Comparison of ENCODE assay signal across 8 mouse cellular contexts in the genomic region with DNA sequence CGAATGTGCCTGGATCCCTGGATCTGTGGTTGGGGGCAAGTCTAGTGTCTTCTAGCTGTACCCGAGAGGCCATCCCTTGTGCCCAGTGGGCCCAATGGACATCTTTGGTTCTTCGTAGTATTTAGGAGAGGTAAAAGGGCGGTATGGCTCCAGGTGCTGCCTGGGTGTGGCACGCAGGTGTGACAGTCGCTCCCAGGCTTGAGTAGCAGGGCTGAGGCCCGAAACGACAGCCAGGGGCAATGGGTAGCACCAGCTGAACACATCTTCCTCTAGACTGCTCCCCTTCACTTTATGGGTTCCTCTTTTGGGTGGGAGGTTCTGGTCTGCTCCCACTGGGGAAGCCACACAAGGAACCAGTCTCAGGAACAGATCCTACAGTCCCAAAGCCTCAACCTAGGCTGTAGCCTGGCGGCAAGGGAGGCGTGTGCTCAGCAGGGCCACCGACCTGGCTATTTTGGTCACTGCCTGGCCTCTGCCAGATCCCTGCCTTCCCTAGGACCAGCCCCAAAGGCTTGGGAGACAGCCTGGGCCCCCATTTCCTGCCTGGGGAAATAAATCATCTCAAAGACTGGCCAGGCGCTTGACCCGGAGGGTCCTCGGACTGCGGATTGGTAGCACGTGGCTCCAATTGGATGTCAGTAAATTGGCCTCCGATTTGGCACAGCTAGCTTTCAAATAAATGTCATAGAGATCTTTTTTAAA. TPM values are rescaled to one million over a fixed set of nuclear protein-coding genes. Genes with fewer than 3 reads are reported as not detected.
DNase-seq lines count a peak whose midpoint lies in the region; ATAC-seq lines count a peak whose summit lies in the region.

No protein-coding gene starts in this region.

- no peaks in the 10 kb centered on the region for H3K36me3 ChIP-seq in forebrain, embryonic 11.5 days (ENCODE audit: control insufficient read depth, insufficient read depth, low read length)
- no peaks in the 10 kb centered on the region for H3K36me3 ChIP-seq in stomach, embryonic 16.5 days (ENCODE audit: control insufficient read depth, insufficient read depth, low read length)

- WGBS in forebrain, embryonic 11.5 days: 35% methylated on average over 17 of the region's 17 CpGs
- WGBS in stomach, embryonic 16.5 days: 8% methylated on average over 17 of the region's 17 CpGs

- peak; percentile 11; the same call in 1 of the 2 replicates for ATAC-seq in frontal cortex, adult (ENCODE audit: low TSS enrichment)
- no peak for ATAC-seq in forebrain, embryonic 11.5 days (replicated peaks; ENCODE audit: low FRiP score)
- ATAC-seq in megakaryocyte-erythroid progenitor cell, adult 5-6 weeks (replicated peaks; ENCODE audit: low FRiP score, low TSS enrichment, poor library complexity, severe bottlenecking): peak; percentile 24
- ATAC-seq in stomach, embryonic 16.5 days (ENCODE audit: insufficient read depth, low FRiP score): peak; percentile 7; the same call in 1 of the 2 replicates

- DNase-seq in frontal cortex, adult 2 months (ENCODE audit: extremely low spot score in 1 of 2, low spot score in 1 of 2): no peak
- DNase-seq in forebrain, embryonic 11.5 days (ENCODE audit: low spot score): no peak
- DNase-seq in heart, postnatal 14 days: peak; percentile 50 to 62
- peak; percentile 73 to 83 for DNase-seq in kidney, postnatal 4 days

- peak overlapping the region; percentile 88 for H3K4me3 ChIP-seq in brown adipose tissue, adult 24 weeks (ENCODE audit: insufficient read depth, low read depth, low read length)
- peak overlapping the region; percentile 84 for H3K4me3 ChIP-seq in forebrain, embryonic 11.5 days (ENCODE audit: low read depth, low read length)
- peak overlapping the region; percentile 90 for H3K4me3 ChIP-seq in stomach, embryonic 16.5 days (replicated peaks; ENCODE audit: low read length)

- peak overlapping the region; percentile 95 for H3K9ac ChIP-seq in forebrain, embryonic 11.5 days (ENCODE audit: low read length)
- peak overlapping the region; percentile 87 for H3K9ac ChIP-seq in stomach, embryonic 16.5 days (ENCODE audit: low read length)

- H3K4me1 ChIP-seq in brown adipose tissue, adult 24 weeks (ENCODE audit: control insufficient read depth, insufficient read depth, insufficient read length, low read length): peaks cover 10% of the 10 kb centered on the region
- H3K4me1 ChIP-seq in forebrain, embryonic 11.5 days (replicated peaks; ENCODE audit: control insufficient read depth, insufficient read depth, low read length): peaks cover 14% of the 10 kb centered on the region
- peaks cover 41% of the 10 kb centered on the region for H3K4me1 ChIP-seq in stomach, embryonic 16.5 days (ENCODE audit: control insufficient read depth, insufficient read depth, low read length)

- intact Hi-C loops in heart, postnatal 14 days (cut with DNase I): loop anchor here (5.0 kb wide), 2 partner anchors 52 to 158 kb away; no protein-coding TSS in a partner anchor

- peak overlapping the region; percentile 93 for H3K4me2 ChIP-seq in forebrain, embryonic 11.5 days (ENCODE audit: low read depth, low read length, severe bottlenecking)
- H3K4me2 ChIP-seq in stomach, embryonic 16.5 days (ENCODE audit: low read depth, low read length): peak overlapping the region; percentile 82

- peak overlapping the region; percentile 82 for H3K27ac ChIP-seq in brown adipose tissue, adult 24 weeks (replicated peaks; ENCODE audit: low read depth, low read length)
- no peak overlapping the region for H3K27ac ChIP-seq in forebrain, embryonic 11.5 days (ENCODE audit: low read depth, low read length)
- H3K27ac ChIP-seq in stomach, embryonic 16.5 days (ENCODE audit: low read length): peak overlapping the region; percentile 92

- H3K9me3 ChIP-seq in forebrain, embryonic 11.5 days (ENCODE audit: control insufficient read depth, low read length): no peaks in the 10 kb centered on the region
- no peaks in the 10 kb centered on the region for H3K9me3 ChIP-seq in stomach, embryonic 16.5 days (replicated peaks; ENCODE audit: control insufficient read depth, low read length)

- H3K27me3 ChIP-seq in forebrain, embryonic 11.5 days (ENCODE audit: control insufficient read depth, insufficient read depth, low read length): no peaks in the 10 kb centered on the region
- H3K27me3 ChIP-seq in stomach, embryonic 16.5 days (ENCODE audit: control insufficient read depth, insufficient read depth, low read length): no peaks in the 10 kb centered on the region

RNA-seq across cellular contexts. Expression of a gene that starts 1.1 kb away (rescaled TPM):
- 109 and 123 TPM in 2 replicates for polyA plus RNA-seq in frontal cortex, adult 2 months (2012; rRNA removed)
- 33.0 and 38.9 TPM in 2 replicates for polyA plus RNA-seq in brown adipose tissue, adult 24 weeks (2012; ENCODE audit: insufficient read depth, insufficient read length, missing spikeins)
- polyA plus RNA-seq in forebrain, embryonic 11.5 days (2014; fragmentation: Nextera tagmentation; extraction: Ambion mirVana): 44.2 and 49.3 TPM in 2 replicates
- total RNA-seq in heart, postnatal 14 days (2021): 100 to 1,000 TPM; 117 to 145 TPM
- total RNA-seq in megakaryocyte-erythroid progenitor cell, adult 5-6 weeks (2014; fragmentation: Nextera tagmentation): 34.0 and 48.8 TPM in 2 replicates
- 19.8 and 21.3 TPM in 2 replicates for total RNA-seq in megakaryocyte-erythroid progenitor cell, adult 5-6 weeks (2017)
- polyA plus RNA-seq in stomach, embryonic 16.5 days (2015; fragmentation: Nextera tagmentation; extraction: Ambion mirVana): 54.4 and 59.5 TPM in 2 replicates

Comparison
In these comparisons a context has a peak if more than half of its experiments do, and no peak if none do; other contexts are left out.
1. DNase-seq: peak in heart, postnatal 14 days (2 of 2) and kidney, postnatal 4 days (2 of 2); none in frontal cortex, adult 2 months (0 of 2) and forebrain, embryonic 11.5 days (single experiment).
2. Peak in every context shown above with its lines, with median percentiles within 50 percentile points of each other: H3K4me3 ChIP-seq.